In the genomic region with DNA sequence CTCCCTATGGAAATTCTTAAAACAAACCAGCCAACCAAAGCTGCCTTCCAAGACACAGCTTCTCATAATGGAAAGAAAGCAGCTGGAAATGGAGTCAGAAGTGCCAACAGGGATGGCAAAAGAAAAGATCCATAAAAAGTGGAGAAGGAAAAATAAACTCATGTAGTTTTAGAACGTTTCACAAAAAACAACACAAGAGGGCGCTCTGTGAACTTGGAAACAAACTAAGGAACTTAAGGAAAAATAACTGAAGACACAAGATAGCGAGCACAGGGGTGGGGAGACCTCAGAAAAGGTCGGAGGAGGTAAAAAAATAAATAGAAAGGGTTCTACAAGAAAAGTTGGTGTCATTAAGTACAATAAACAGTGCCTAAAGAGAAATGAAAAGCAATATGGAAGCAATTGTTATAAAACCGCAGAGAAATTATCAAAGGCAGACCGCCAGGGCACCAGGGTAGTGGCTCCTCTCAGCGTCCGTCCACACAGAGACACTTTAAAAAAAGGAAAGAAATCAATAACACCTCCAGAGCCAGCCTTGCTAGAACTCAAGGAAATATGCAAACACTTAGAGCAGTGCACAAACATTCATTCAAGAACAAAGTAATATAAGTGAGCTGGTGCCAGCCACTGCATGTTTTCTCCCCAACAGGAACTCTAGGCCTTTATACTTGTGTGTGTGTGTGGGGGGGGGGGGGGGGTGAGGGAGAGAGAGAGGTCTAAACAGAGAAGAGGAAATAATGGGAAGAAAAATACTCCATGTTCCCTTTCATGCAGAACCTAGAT, we compare ENCODE assay signal across 9 mouse cellular contexts. TPM values are rescaled to one million over a fixed set of nuclear protein-coding genes. Genes with fewer than 3 reads are reported as not detected.
A peak's percentile ranks its signal among the peaks of the same experiment; 100 is the strongest.
DNase-seq lines count a peak whose midpoint lies in the region; TF ChIP-seq lines count a peak whose summit lies in the region.
"Had no signal": no experiment of that assay in that cellular context is flagged by ENCODE, and none has a peak within 500 bp of the region (broad histone marks: within the 10 kb centered on the region; RNA-seq: fewer than 3 reads in every experiment).

No protein-coding gene starts in this region.

- peak overlapping the region in 1 of 2 experiments; percentile 13; a peak in 1 of 4 replicates for H3K4me3 ChIP-seq in ES-E14 (ENCODE audit: insufficient read depth in 1 of 2, low read depth in 1 of 2, low read length in 2 of 2, poor library complexity in 1 of 2, severe bottlenecking in 1 of 2)
- H3K4me3 ChIP-seq: embryonic facial prominence, embryonic 15.5 days; limb, embryonic 12.5 days had no signal

- peaks cover 2% of the 10 kb centered on the region; the same call in 1 of the 2 replicates for H3K36me3 ChIP-seq in ES-E14 (ENCODE audit: control insufficient read depth, insufficient read depth, low read length, poor library complexity, severe bottlenecking)
- H3K36me3 ChIP-seq: embryonic facial prominence, embryonic 15.5 days; limb, embryonic 12.5 days had no signal

- no peak overlapping the region for H3K9ac ChIP-seq in ES-E14 (ENCODE audit: insufficient read depth, low read depth, low read length, poor library complexity, severe bottlenecking)
- H3K9ac ChIP-seq: embryonic facial prominence, embryonic 15.5 days; limb, embryonic 12.5 days had no signal

- peaks cover 2 to 6% of the 10 kb centered on the region in 2 experiments; a peak in 1 of 4 replicates for H3K4me1 ChIP-seq in ES-E14 (ENCODE audit: control insufficient read depth in 2 of 2, insufficient read depth in 2 of 2, low read length in 2 of 2, poor library complexity in 1 of 2)
- H3K4me1 ChIP-seq: limb, embryonic 12.5 days had no signal

- DNase-seq in layer of hippocampus, adult 11-12 months (ENCODE audit: low spot score) = peak; percentile 37
- DNase-seq in layer of hippocampus, adult 9-11 months = no peak
- DNase-seq in CD4-positive helper T cell, adult 2 months (ENCODE audit: low read depth, low spot score) = peak; percentile 14
- DNase-seq in ES-E14 (ENCODE audit: low read depth, low spot score) = peak; percentile 49
- DNase-seq in forelimb bud, embryonic 11.5 days (ENCODE audit: low read depth, low spot score) = peak; percentile 49
- no peak for DNase-seq in adrenal gland, postnatal 36 days
- DNase-seq in urinary bladder, postnatal 36 days (ENCODE audit: low spot score in 2 of 2) = no peak

- no peak overlapping the region for H3K27ac ChIP-seq in ES-E14 (ENCODE audit: insufficient read depth, low read depth, low read length, poor library complexity, severe bottlenecking)
- H3K27ac ChIP-seq: embryonic facial prominence, embryonic 15.5 days; limb, embryonic 12.5 days had no signal

- no peaks in the 10 kb centered on the region for H3K9me3 ChIP-seq in ES-E14 (ENCODE audit: control insufficient read depth, insufficient read depth, low read depth, low read length)
- H3K9me3 ChIP-seq: embryonic facial prominence, embryonic 15.5 days; limb, embryonic 12.5 days had no signal

- in situ Hi-C loops in ES-E14 (cut with MboI; ENCODE audit: low sequenced_read_pairs in 2 of 2, unreplicated experiment in 2 of 2) = no loop called here

TF ChIP-seq in ES-E14, 5 proteins besides CTCF, POLR2A, EP300 and RAD21:
- TF ChIP-seq ZNF384 (IDR thresholded peaks at IDR 0.05; ENCODE audit: low read depth, low read length) = no peak
- no peak for TF ChIP-seq CHD2 (IDR thresholded peaks at IDR 0.05; ENCODE audit: low read depth, low read length)
- no peak for TF ChIP-seq MAFK (IDR thresholded peaks at IDR 0.05; ENCODE audit: insufficient read depth, low read depth, low read length)
- no peak for TF ChIP-seq ZC3H11A (IDR thresholded peaks at IDR 0.05; ENCODE audit: borderline replicate concordance, low read depth, low read length)
- TF ChIP-seq HCFC1 (IDR thresholded peaks at IDR 0.05; ENCODE audit: borderline replicate concordance, insufficient read depth, low read length) = no peak

RNA-seq across cellular contexts. Expression of gene Slmap, which starts 48.1 kb away (rescaled TPM):
- total RNA-seq in ES-E14 (2012; rRNA removed) = 45.0 and 45.2 TPM in 2 replicates
- total RNA-seq in adrenal gland, postnatal 36 days (2021) = 10 to 100 TPM; 76.2 to 84.7 TPM

Comparison
In these comparisons a context has a peak if more than half of its experiments do, and no peak if none do; other contexts are left out.
1. DNase-seq: peak in layer of hippocampus, adult 11-12 months (single experiment), CD4-positive helper T cell, adult 2 months (single experiment), ES-E14 (single experiment) and forelimb bud, embryonic 11.5 days (single experiment); none in layer of hippocampus, adult 9-11 months (single experiment), adrenal gland, postnatal 36 days (0 of 2) and urinary bladder, postnatal 36 days (0 of 2).